Mouse (Mus musculus) fat pad, adult 2 months (tissue): ENCODE measurements at regions not wholly inside any gene's neighbourhood (a gene's known extent, or its start where the extent isn't known, plus 50 kb on each side); places are given as distances from the start of the nearest gene placed in this dataset.

Experiments
- DNase-seq: peaks from one replicate; pipeline ENCODE4 v3.0.0-alpha.2; 2011; ENCODE audit warnings: low read depth, low spot score; ENCODE audit errors: extremely low read depth

DNA sequence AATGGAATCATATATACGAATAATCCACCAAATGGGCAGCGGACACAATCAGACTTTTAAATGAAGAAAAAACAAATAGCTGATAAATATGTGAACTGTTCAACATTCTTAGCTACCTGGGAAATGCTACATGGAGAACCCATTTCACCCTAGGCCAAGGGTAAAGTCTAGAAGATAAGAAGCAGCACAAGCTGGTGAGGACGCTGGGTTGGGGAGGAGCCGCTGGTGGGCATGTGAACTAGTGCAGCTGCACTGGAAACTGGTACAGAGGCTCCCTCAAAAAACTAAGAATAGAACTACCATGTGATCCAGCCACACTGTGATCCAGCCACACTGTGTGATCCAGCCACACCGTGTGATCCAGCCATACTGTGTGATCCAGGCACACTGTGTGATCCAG is 198.8 kb upstream of the Bmper start:
- DNase-seq, result no peak

GRCm38 (mm10) chr9:23025247-23025646 is 197.6 kb upstream of the Bmper start:
- DNase-seq, result no peak

GRCm38 (mm10) chr9:23027377-23028313 is 195.2 kb upstream of the Bmper start:
- DNase-seq, result no peak

- DNase-seq, result no peak
These were observed 193.5 kb upstream of the Bmper start for GRCm38 (mm10) chr9:23029421-23029820.

DNA sequence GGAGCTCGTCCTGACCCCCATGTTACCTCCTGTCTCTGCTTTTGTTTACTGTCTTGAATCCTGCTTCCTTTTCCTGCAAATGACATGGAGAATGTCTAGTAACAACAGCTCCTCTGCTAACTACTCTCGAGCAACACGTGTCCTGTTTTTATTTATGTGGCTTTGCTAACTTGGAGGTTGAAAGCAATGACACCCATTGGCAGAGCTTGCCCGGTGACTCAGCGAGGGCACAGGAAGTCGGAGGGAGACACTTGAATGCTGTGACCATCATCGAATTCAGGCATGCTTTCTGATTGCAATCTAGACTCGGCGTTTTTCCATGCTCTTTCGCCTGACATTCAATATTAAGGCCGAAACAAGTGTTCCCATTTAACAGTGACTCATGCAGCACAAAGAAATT is 192.7 kb upstream of the Bmper start:
- DNase-seq, result no peak

DNA sequence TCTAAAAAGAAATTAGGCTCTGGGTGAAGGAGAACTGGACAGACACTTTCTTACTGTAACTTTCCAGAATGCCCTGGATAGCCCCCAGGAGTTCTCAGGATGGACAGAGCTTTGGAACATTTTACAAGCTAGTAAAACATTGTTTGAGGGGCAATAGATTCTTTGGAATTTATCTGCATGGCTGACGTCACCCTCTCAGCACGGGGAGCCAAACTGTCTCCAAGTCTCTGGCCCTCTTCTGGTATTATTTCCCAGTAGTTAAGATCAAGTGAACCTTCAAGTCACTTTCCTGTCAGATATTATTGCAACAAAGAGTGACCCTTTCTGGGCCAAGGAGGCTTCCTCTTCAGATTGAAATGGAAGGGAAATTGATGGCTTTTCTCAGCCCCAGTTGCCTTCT is 192.3 kb upstream of the Bmper start:
- DNase-seq, result no peak

DNA sequence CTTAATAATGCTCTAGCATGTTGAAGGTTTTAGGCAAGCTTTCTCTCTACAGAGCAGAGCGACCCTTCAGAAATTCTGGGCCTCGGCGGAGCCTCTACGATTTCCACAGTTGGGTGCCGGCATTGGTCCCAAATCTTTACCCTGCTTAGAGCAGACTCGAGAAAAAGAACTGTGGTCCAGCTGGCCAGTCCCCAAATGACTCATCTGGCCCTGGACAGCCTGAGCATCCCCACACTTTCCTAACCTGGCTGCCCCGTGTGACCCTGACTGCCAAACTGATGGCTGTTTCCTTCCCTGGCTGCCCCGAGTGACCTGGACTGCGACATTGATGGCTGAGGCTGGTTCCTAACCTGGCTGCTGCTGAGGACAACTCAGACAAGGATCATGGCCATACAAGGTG is 191.0 kb upstream of the Bmper start:
- DNase-seq, result no peak

DNA sequence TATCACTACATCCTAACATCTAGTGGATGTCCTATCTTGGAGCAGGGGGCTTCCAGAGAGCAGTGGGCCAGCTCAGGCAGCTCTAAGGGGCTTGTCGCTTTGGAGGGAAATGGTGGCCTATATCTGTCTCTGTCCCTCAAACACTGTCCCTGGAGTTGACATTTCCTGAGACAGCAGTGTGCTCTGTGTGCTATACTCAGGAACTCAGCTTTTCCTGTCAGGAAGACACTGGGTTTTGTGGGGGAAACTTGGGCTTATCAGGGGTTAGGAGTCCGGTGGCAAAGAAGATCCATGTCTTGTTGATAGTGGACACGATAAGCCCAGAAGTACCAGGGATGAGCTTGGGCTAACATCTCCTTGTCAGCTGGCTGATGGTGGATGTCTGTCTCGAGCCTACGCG is 187.6 kb upstream of the Bmper start:
- no peak for DNase-seq

DNA sequence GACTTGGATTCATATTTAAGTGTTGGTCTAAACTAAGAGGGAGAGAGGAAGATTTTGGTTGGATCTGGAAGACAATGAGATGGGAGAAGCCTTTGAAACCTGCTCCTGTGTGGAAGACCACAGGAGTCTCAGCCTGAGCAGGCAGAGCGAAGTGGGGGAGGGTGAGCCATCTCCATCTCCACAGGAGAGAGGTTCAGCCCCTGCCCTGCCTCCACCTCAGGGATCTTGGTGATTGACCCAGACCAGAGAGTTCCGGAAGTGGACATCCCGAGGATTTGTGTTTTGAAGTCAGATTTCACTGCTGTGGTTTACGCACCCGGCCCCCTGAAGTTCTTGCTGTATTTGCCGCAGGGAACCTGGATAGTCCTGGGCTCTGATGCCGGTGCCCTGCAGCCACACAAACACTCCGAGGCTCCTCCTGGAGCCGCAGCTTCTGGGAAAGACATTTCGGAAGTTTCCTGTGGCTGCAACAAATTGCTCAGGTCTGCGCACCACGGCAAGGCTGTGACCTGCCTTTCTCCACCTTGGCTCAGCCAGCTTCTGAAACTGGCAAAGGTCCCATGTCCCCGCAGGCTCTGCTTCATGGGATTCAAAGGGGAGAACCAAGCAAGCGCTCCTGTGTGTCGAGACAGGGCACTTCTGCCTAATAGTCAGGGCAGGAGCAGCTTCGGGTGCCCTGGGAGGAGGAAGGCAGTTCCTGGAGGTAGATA is 186.8 kb upstream of the Bmper start:
- no peak for DNase-seq

DNA sequence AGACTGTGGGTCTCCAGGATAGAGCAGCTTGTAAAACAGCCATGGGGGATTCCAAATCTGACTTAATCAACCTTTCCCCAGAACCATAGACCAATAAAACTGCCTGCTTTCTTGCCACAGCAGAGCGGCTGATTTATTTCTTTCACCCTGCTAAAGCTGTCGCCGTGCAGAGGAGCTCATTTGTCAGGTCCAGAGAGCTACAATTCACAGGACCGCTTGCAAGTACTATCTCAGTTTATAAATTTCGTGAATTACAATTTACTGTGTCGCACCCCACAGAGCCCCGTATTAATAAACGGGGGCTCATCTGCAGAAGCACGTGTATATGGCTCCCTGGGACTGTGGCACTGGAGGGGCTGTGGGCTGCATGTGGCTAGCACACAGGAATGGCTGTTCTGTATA is 185.4 kb upstream of the Bmper start:
- DNase-seq, result no peak

DNA sequence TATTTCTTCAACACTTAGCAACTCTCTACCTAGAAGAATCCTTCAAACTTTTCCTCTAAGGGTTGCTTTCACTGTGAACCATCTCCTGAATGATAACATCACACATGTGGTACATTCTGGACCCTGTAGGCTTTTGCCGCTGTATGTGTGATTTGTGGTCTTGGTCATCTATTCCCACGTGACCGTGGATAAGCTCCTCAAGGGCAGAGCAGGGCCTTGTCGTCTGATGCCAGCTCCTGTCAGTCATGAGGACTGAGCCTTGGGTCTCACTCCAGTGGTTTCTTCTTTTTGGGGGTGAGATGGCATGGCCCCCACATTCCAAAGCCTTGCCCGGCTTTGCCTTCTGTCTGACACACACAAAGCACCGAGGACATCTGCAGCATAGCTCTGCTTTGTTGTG is 183.3 kb upstream of the Bmper start:
- DNase-seq, result no peak

- no peak for DNase-seq
These were observed 181.9 kb upstream of the Bmper start for GRCm38 (mm10) chr9:23041025-23041424.

GRCm38 (mm10) chr9:23041537-23042472 is 181.1 kb upstream of the Bmper start:
- no peak for DNase-seq

DNA sequence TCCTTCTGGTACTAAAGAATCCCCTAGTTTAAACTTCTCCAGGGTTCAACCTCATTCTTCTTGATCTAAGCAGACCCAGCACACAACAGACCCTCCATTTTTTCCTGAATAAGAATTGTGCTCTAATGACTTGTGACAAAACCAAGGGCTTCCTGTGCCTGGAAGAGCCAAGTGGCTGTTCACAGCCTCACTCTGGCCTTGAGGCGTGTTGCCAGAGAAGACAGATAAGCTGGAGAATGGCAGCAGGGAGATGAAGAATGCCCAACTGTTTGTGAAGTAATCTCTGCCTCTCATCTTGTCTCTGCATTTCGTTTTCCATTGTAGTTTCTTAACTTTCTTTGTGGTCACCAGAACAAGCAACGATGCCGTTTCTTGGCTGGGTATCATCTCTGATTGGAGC is 179.9 kb upstream of the Bmper start:
- DNase-seq, result no peak

DNA sequence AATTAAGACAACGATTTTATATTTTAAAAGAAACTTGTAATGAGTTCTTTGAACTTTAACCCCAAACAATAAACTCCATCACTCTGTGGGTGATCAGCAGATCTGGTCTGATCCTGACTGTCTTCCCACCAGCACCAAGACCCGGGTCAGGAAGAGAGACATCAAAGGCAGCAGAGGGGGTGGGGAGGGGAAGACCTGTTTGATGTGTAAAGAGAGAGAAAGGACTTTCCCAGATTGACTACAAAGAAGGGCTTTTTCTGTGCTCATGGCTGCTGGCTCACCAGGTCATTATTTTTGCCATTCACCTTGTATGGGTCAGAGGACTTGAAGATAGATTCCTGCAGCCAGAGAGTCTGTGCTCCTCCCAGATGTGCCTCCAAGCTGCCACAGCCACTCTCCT is 177.4 kb upstream of the Bmper start:
- DNase-seq, result no peak

DNA sequence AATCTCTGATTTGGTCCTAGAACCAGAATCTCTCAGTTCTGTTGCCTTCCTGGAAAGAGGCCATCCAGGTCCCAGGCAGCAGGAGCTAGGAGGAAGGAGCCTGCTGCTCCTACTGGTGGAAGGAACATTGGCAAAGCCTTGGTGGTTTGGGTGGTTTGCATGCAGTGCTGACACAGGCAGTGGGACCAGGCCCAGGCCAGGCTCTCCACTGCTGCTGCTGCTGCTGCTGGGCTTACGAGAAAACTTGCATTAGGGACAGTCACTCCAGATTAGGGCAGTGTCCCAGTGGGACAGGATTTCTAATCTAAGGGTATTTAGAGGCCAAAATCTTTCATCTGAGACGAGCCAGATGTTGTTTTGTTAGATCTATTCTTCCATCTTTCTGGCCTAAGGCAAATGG is 172.1 kb upstream of the Bmper start:
- no peak for DNase-seq

- DNase-seq, result no peak
These were observed 163.3 kb upstream of the Bmper start for GRCm38 (mm10) chr9:23059526-23059925.

GRCm38 (mm10) chr9:23060526-23060925 is 162.3 kb upstream of the Bmper start:
- no peak for DNase-seq

DNA sequence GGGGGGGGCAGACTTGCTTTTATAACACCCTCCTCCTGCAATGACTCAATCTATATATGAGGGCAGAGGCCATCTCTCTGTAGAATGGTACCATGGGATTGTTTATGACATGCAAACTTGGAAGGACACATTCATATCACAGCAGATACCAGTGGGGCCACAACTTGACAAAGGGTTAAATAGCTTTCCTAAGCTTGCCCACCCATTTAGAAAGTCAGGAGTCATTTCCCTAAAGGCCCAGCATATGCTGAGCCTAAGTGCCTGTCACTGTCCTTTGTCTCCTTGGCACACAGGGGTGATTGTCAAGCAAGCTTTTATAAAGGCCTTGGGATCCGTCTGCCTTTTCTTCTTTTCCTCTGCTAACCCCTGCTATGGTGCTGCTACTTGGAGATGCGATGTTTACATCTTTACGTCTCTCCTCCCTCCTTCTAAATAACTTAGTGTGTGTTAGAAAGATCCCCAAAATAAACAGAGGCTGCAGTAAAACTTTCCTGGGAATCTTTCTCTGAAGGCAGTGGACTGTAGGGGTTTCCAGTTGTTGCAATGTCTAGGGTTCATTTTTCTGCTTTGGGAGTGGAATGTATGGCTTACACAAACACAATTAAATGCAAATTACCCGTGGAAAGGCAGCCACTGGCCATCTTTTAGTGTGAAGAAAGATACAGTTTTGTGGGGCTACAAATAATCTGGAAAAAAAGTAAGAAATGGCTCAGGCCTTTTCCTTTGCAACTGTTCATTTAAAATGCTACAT is 161.5 kb upstream of the Bmper start:
- no peak for DNase-seq

GRCm38 (mm10) chr9:23062057-23062655 is 160.7 kb upstream of the Bmper start:
- DNase-seq, result no peak
